Mouse (Mus musculus) gonadal fat pad, adult 2 months (tissue): ENCODE data around the gene Ceacam16. TPM values are rescaled to one million over a fixed set of nuclear protein-coding genes. Genes with fewer than 3 reads are reported as not detected.

Source experiments
- DNase-seq: peaks from one replicate; pipeline ENCODE4 v3.0.0-alpha.2; 2012; ENCODE audit warnings: low read depth
- polyA plus RNA-seq: library from polyadenylated mRNA; depleted of rRNA; stranded (reverse); fragments of >200 nt; gene quantifications from 2 replicates; pipeline ENCODE4 v1.2.3, GENCODE M21; 2012

Gene Ceacam16
- polyA plus RNA-seq, 1 experiment = 0.22 TPM

DNA sequence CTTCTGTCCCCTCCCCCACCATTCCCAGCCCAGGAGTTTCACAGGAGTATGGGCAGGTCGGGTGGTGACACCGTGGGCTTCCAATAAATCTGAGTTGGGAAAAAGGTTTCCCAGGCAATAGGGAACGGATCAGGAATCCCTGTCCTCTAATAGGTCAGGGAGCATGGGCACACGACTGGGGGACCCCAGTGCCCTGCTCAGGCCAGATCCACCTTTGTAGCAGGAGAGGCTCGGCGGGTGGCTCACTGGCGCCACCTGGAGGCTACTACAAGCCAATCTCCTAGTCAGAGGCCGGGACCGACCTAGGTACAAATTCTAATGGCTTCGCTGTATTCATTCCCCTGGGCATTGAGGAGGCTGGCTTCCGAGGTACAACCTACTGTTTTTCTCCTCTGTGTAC is 17.5 kb downstream of the Ceacam16 start:
- DNase-seq = no peak

GRCm38 (mm10) chr7:19842885-19843504 is 18.1 kb downstream of the Ceacam16 start:
- DNase-seq = no peak

- DNase-seq = no peak
Observed at GRCm38 (mm10) chr7:19841686-19842413, 19.2 kb downstream of the Ceacam16 start.

- DNase-seq = no peak
Observed at GRCm38 (mm10) chr7:19840936-19841335, 20.2 kb downstream of the Ceacam16 start.

DNA sequence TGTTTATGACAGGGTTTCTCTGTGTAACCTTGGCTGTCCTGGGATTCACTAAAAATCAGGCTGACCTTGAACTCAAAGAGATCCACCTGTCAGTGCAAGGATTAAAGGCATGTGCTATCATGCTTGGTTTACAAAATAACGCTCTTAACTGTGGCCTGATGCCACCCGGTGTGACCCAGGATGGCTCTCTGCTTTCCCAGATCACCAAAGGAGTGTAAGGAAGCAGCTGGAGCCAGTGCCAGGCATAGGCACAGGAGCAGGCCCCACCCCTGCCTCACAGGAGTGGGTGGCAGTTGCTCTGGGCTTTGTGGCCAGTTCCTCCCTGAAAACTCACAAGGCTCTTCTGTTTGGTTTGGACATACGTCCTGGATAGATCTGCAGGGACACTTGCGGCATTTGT is 20.7 kb downstream of the Ceacam16 start:
- no peak for DNase-seq

DNA sequence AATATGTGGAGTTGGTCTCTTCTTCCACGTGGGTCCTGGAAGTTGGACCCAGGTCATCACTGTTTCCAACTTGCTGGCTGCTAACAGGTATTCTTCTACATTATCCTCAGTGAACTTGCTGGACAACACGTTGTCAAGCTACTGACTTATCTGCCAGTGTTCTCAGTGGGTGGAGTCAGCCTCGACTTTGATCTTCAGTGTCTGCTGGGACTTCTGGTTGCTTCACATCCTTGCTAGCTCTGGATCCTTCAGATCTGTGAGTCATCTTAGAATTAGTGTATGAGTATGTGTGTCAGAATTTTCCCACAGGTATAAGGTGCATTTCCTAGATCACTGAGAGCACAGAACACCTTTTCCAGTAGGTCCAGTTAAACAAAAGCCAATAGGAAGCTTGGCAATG is 24.3 kb downstream of the Ceacam16 start:
- no peak for DNase-seq

DNA sequence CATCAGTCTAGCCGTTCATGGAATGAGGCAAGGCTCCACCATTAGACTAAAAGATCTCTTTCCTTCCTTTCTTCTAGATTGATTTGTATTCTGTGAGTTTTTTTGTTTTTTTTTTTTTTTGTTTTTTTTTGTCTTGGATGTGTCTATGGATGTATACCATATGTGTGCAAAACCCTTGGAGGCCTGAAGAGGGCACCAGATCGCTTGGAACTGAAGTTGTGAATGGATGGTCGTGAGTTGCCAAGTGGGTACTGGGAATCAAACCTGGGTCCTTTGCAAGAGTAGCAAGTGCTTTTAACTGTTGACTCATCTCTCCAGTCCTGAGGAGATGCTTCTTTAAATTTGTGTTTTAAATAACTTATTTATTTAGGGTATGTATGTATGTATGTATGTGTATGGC is 27.0 kb downstream of the Ceacam16 start:
- no peak for DNase-seq

- no peak for DNase-seq
Observed at GRCm38 (mm10) chr7:19831837-19832236, 29.3 kb downstream of the Ceacam16 start.

DNA sequence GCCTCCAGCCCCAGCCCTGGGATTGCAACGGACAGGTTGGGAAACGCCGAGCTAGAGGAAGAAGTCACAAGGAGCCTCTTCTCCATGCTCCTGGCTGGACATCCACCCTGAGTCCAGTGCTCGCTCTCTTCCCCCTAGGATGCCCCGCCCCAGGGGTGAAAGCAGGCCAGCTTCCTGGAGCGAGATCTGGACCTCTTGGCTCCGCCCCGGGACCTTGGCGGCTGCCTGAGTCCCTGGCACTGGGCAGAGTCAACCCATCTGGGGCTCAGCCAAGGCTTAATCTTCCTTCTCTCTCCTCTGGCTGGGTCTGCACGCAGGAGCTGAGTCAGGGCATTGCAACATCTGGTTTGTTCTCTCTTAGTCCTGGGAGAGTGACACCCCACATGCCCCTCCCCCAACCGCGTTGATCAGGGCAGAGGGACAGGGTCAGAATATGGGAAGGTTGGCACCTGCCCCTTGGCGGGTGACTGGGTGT is 30.4 kb downstream of the Ceacam16 start:
- DNase-seq = peak; percentile 87

- DNase-seq = no peak
Observed at GRCm38 (mm10) chr7:19829694-19830093, 31.4 kb downstream of the Ceacam16 start.

DNA sequence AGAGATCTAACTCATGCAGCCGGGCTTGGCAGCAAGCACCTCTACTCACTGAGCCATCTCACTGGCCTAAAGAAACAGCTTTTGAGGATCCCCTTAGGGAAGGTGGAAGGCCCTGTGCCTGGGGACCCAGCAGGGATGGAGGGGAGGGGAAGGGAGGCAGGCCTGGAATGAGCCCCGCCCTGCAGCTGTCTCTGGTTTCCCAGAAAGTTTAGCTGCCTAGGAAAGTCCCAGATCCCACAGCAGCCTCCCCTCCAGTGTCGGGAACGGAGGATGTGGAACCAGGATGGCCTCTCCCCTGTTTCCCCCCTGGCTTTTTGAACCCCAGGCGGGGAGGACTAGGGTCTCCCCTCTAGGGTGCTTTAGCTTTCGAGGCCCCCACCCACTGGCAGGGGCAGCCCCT is 34.3 kb downstream of the Ceacam16 start:
- no peak for DNase-seq

DNA sequence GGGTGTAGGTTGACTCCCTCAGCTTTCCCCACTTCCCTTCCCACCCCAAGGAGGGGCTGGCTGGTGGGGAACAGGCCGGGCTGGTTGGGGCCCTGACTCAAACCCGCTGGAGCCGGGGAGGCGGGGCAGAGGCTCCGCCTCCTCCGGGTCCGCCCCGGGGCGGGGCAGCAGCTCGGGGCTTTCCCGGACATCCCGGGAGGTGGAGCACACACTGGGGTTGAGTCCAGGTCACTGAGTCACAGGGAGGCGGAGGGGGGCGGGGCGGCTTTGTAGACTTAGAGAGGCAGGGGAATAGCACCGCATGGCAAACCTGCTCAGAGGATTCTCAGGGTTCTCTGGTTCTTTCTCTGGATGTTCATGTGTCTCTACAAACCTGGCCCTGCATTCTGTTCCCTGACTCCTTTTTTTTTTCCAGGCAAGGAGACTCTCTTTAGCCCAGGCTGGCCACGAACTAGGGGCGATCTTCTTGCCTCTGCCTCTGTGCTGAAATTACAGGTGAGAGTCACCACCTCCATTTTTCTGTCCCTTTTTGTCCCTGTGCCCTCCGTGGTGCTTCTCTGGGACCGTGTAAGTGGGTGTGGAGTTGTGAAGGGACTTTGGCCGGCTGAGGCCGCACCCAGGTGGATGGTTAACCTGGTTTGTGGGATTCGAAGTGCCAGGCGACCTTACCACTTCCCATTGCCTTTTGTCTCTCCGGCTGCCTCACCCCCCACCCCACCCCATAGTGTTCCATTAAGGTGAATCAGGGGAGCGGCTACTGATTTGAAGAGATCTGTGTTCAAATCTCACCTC is 36.7 kb downstream of the Ceacam16 start:
- no peak for DNase-seq

DNA sequence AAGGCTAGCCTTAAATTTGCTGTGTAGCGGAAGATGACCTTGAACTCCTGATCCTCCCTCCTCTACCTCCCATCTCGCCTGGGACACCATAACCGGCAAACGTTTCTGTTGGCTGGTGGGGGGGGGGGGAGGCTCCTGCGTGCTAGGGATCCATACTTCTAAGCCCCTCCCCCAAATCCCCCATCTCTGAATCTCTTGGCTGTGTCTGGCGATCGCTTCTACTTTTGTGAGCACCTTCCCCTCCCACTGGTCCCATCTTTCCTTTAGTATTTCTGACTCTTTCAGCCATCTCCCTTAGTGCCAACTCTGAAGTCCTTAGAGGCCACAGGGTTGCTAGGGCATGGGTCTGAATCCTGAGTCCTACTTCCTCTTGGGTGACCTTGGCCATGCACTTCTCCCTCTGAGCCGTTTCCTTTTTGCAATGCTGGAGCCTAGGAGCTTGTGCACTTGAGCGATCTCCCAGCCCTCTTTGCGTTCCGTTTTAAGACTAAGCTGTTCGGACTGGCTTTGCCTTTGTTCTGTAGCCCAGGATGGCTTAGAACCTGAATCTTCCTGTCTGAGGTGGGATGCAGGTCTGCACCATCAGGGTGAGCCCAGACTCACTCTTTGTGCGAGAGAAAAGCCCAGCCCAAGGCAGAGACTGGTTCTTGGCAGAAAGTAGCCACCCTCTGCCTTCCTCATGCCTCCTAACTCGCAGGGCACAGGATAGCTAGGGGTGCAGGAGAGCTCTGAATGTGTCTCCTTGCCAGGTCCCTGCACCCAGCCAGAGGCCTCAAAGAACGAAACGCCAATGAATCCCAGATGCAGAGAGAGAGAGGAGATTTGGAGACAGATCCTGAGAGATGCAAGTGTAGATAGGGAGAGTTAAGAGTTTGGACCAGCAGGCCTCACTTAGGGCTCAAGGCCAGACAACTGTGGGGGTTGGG is 37.6 kb downstream of the Ceacam16 start:
- DNase-seq = no peak

- DNase-seq = no peak
Observed at GRCm38 (mm10) chr7:19822604-19823058, 38.5 kb downstream of the Ceacam16 start, which contains the start of gene Bcl3. Gene Bcl3 (minus strand): TSS chr7:19822770.

GRCm38 (mm10) chr7:19822193-19822592 is 38.9 kb downstream of the Ceacam16 start:
- no peak for DNase-seq

DNA sequence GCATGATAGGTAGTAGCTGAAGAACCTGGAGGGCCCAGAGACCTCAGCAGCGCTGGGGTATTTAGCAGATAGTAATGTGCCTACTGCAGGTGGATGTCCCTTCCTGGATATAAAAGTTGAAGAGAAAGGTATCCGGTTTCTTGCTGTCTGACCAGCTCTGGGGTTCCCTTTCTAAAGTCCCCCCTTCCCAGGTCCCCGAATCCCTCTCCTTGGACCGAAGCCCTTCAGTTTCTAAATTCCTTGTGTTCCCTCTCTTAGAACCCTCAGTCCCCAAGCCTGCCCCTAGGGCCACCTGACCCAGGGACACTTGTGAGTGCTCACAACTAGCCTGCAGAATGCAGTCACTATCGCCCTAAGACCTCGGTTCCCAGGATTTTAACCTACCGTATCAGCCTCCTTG is 39.5 kb downstream of the Ceacam16 start:
- DNase-seq = no peak

GRCm38 (mm10) chr7:19820347-19821048 is 40.6 kb downstream of the Ceacam16 start:
- DNase-seq = no peak

DNA sequence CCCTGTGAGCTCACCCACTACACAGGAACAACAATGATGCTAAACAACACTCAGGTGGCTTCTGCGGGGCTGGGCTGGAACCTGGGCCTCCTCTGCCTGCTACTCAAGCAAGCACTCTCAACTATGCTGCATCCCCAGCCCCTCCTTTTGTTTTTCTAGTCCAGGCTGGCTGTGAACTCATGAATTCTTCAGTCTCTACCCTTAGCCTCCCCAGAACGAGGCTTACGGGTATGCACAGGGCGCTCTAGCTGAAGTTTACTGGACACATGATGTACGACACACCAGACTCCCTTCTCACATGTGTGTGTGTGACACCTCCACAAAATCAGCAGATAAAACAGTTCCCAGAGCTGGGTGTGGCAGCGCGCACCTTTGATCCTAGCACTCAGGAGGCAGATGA is 42.2 kb downstream of the Ceacam16 start:
- DNase-seq = no peak

- DNase-seq = no peak
Observed at GRCm38 (mm10) chr7:19818440-19818839, 42.7 kb downstream of the Ceacam16 start.

DNA sequence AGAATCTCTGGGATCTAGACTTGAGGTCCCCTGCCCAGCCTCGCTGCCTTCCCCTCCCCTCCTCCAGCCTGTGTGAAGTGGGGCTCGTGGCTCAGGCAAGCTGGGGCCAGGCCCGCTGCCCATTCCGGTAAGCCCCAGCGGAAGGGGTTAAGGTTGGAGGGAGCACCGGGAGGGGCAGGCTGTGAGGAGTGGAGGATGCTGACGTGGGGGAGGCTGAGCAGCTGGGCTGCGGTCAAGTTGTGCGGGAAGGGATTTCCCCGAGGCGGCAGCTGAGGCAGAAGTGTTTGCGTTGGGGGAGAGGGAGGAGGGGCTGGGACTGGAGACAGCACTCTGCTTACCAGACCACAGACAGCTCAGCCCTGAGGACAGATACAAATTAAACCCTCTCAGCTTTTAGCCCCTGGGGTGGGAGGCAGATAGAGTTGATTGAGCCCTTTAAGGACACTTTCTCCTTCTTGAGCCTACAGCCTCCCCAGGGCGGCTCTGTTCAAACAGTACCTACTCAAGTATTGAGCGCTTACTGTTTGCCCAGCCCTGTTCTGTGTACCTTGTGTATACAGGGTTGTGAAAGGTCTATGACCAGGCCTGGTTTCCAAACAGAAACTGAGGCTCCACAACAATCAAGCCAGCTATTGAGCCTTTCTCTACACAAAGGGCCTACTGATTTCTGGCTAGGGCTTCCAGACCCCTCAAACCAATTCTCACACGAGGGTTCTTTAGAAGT is 43.6 kb downstream of the Ceacam16 start:
- no peak for DNase-seq
